Mouse (Mus musculus) testis, adult 2 months (tissue): ENCODE results near the gene Sypl.

ENCODE experiments used
- CTCF ChIP-seq: fragments of 200-500 bp; IDR thresholded peaks from 2 replicates; pipeline ENCODE4 v1.5.1; 2012; ENCODE audit warnings: low read depth, mild to moderate bottlenecking, inconsistent platforms, low read length, moderate library complexity; ENCODE audit not compliant: control insufficient read depth, insufficient read depth, insufficient replicate concordance
- POLR2A ChIP-seq: fragments of 200-500 bp; IDR thresholded peaks from 2 replicates; pipeline ENCODE4 v1.6.1; 2012; ENCODE audit warnings: low read depth, mild to moderate bottlenecking, inconsistent platforms, low read length, moderate library complexity; ENCODE audit not compliant: control insufficient read depth

- no peak for TF ChIP-seq POLR2A
- TF ChIP-seq CTCF, result no peak
Observed at GRCm38 (mm10) chr12:33005858-33006257, 52.2 kb downstream of the Sypl start.
